Mouse (Mus musculus) neural tube, embryonic 13.5 days (tissue): Measurements from ENCODE around the gene Tns1. TPM values are rescaled to one million over a fixed set of nuclear protein-coding genes. Genes with fewer than 3 reads are reported as not detected.
"Not testable (repeated sequence)": the region's sequence is repeated elsewhere in the genome, so short reads cannot be mapped to it uniquely, and the experiment has no call there.

Experiments used
- ATAC-seq: fragments of 200-750 bp; cut with Nextera tagmentation; 2 replicates; pipeline ENCODE4 v1.8.0; 2017; ENCODE audit warnings: low read depth, mild to moderate bottlenecking, moderate TSS enrichment, moderate library complexity
- H3K27ac ChIP-seq: fragments of 300-500 bp; sonication (generic); replicated peaks from 2 replicates; pipeline ENCODE4 v1.5.1; 2015; ENCODE audit warnings: moderate library complexity, mild to moderate bottlenecking, inconsistent platforms
- H3K27me3 ChIP-seq: fragments of 300-500 bp; sonication (generic); 2 replicates; pipeline ENCODE4 v1.6.1; 2015; ENCODE audit warnings: mild to moderate bottlenecking, inconsistent platforms
- H3K36me3 ChIP-seq: fragments of 300-500 bp; sonication (generic); 2 replicates; pipeline ENCODE4 v1.6.1; 2015; ENCODE audit warnings: mild to moderate bottlenecking, inconsistent platforms
- H3K4me1 ChIP-seq: fragments of 300-500 bp; sonication (generic); replicated peaks from 2 replicates; pipeline ENCODE4 v1.6.1; 2015; ENCODE audit warnings: inconsistent platforms
- H3K4me2 ChIP-seq: fragments of 300-500 bp; sonication (generic); 2 replicates; pipeline ENCODE4 v1.6.1; 2015; ENCODE audit warnings: inconsistent platforms, mild to moderate bottlenecking, moderate library complexity
- H3K4me3 ChIP-seq: fragments of 300-500 bp; sonication (generic); 2 replicates; pipeline ENCODE4 v1.5.1; 2015; ENCODE audit warnings: mild to moderate bottlenecking, inconsistent platforms
- H3K9ac ChIP-seq: fragments of 300-500 bp; sonication (generic); 2 replicates; pipeline ENCODE4 v1.6.1; 2015; ENCODE audit warnings: moderate library complexity, mild to moderate bottlenecking, inconsistent platforms
- H3K9me3 ChIP-seq: fragments of 300-500 bp; sonication (generic); 2 replicates; pipeline ENCODE4 v1.6.1; 2016; ENCODE audit warnings: inconsistent platforms
- WGBS: fragments of 180-500 bp; shearing (Covaris S2); methylation state at CpG from one replicate; pipeline ENCODE4 v1.1.7; 2015; 5-methylcytosine and 5-hydroxymethylcytosine counted together
- polyA plus RNA-seq: library from polyadenylated mRNA; unstranded; fragments of >200 nt; fragmentation: Nextera tagmentation; extraction: Ambion mirVana; gene quantifications from 2 replicates; pipeline ENCODE4 v1.2.1, GENCODE M21; 2015

Tns1 gene
- polyA plus RNA-seq, 1 experiment from 2014 or later, result 15.8 TPM

DNA sequence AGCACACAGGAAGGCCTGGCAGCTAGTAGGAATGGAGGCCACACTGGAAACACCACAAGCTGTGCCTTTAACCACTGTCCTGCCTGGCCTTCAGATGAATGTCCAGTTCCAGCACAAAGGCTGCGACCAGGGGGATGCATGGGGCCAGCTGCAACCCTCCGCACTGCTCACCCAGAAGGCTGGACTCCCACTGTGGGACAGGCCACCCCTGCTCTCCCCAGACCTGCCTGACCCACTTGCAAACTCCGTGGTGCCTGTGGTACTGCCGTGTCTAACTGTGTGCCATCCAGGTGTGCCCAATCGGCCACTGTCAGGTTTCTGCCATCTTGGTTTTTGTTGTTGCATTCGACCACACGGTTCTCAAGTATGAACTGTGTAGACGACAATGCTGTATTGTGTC, 219.6 kb downstream of the Tns1 start:
- no peak overlapping the region for H3K4me2 ChIP-seq
- no peak for ATAC-seq
- no peak overlapping the region for H3K27ac ChIP-seq
- 85% methylated on average over 8 of the region's 8 CpGs for WGBS
- no peak overlapping the region for H3K9ac ChIP-seq
- H3K27me3 ChIP-seq, result no peaks in the 10 kb centered on the region
- H3K36me3 ChIP-seq, result no peaks in the 10 kb centered on the region
- H3K4me1 ChIP-seq, result peaks cover 20% of the 10 kb centered on the region
- no peaks in the 10 kb centered on the region for H3K9me3 ChIP-seq
- H3K4me3 ChIP-seq, result no peak overlapping the region

- no peak for ATAC-seq
- WGBS, result 76% methylated on average over 5 of the region's 5 CpGs
Measured at GRCm38 (mm10) chr1:73903035-73903434, 221.2 kb downstream of the Tns1 start.

GRCm38 (mm10) chr1:73902171-73902991, 221.9 kb downstream of the Tns1 start:
- Histone ChIP-seq H3K36me3 (no peaks in the 10 kb centered on the region), H3K4me2 (0 out of 2 replicates have a peak overlapping the region, but pooled peaks have one; percentile 22), H3K9me3 (no peaks in the 10 kb centered on the region), H3K4me1 (peaks cover 20% of the 10 kb centered on the region), H3K27ac (no peak overlapping the region), H3K9ac (no peak overlapping the region), H3K4me3 (no peak overlapping the region), H3K27me3 (no peaks in the 10 kb centered on the region)
- 10% methylated on average over 16 of the region's 16 CpGs for WGBS
- ATAC-seq, result peak; percentile 60

More at GRCm38 (mm10) chr1:73903035-73903434, 221.2 kb downstream of the Tns1 start:
- Histone ChIP-seq H3K4me3 (no peak overlapping the region), H3K4me2 (no peak overlapping the region), H3K27me3 (no peaks in the 10 kb centered on the region), H3K36me3 (no peaks in the 10 kb centered on the region), H3K27ac (no peak overlapping the region), H3K9me3 (no peaks in the 10 kb centered on the region), H3K9ac (no peak overlapping the region), H3K4me1 (peaks cover 20% of the 10 kb centered on the region)

GRCm38 (mm10) chr1:73901496-73901899, 222.8 kb downstream of the Tns1 start:
- peak; percentile 38 for ATAC-seq
- Histone ChIP-seq H3K9ac (no peak overlapping the region), H3K27ac (no peak overlapping the region), H3K4me1 (peaks cover 20% of the 10 kb centered on the region), H3K36me3 (no peaks in the 10 kb centered on the region), H3K4me2 (no peak overlapping the region), H3K9me3 (no peaks in the 10 kb centered on the region), H3K4me3 (no peak overlapping the region), H3K27me3 (no peaks in the 10 kb centered on the region)
- 4% methylated on average over 3 of the region's 3 CpGs for WGBS

GRCm38 (mm10) chr1:73895451-73895850, 228.8 kb downstream of the Tns1 start:
- H3K4me2 ChIP-seq, H3K4me3 ChIP-seq, H3K36me3 ChIP-seq, H3K4me1 ChIP-seq, H3K9me3 ChIP-seq, H3K27ac ChIP-seq, ATAC-seq, H3K9ac ChIP-seq, H3K27me3 ChIP-seq: not testable (repeated sequence)
- 93% methylated on average over 6 of the region's 6 CpGs for WGBS

DNA sequence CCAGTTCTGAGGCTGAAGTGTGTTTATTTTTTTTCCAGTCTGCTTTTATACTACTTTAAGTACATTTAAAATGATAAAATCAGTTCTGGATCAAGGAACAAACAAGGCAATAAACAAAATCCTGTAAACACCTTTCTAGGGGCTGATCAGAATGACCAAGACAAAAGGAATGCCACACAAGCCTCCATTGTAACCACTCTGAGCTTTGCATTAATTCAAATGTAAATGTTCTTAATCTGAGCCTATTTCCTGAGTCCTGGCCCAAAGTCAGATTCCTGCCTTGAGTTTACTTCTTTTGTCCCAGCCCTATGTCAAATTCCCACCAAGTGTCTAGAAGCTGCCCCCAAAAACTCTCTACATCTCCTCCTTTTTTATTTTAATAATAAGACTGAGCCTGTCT, 243.5 kb downstream of the Tns1 start:
- no peak for ATAC-seq
- H3K9ac ChIP-seq, result no peak overlapping the region
- H3K4me2 ChIP-seq, result no peak overlapping the region
- no peak overlapping the region for H3K4me3 ChIP-seq
- H3K9me3 ChIP-seq, result peaks cover 3% of the 10 kb centered on the region; the same call in 1 of the 2 replicates
- no peaks in the 10 kb centered on the region for H3K27me3 ChIP-seq
- no peak overlapping the region for H3K27ac ChIP-seq
- no peaks in the 10 kb centered on the region for H3K4me1 ChIP-seq
- no peaks in the 10 kb centered on the region for H3K36me3 ChIP-seq

DNA sequence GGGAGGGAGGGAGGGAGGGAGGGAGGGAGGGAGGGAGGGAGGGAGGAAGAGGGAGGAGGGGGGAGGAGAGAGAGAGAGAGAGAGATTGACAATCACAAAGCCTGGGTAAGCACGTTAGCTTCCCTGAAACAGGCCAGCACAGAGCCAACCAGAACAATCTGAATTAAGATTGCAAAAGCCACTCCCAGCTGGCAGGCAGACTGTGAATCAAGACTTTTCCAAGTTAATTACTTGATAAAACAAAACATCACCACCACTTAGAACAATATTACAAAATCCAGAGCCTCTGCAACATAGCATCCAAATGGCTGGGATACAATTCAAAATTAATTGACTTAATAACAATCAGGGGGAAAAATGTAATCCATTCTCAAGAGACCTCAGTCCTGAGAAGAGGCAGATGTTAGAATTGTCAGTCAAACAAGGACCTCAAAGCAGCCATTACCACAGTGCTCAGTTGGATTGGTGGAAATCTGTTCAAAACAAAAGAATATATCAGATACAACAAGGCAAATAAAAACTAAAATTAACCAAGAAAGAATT, 248.5 kb downstream of the Tns1 start:
- Histone ChIP-seq H3K4me2 (no peak overlapping the region), H3K4me1 (no peaks in the 10 kb centered on the region), H3K4me3 (no peak overlapping the region), H3K9ac (no peak overlapping the region), H3K27me3 (no peaks in the 10 kb centered on the region), H3K27ac (no peak overlapping the region), H3K36me3 (no peaks in the 10 kb centered on the region), H3K9me3 (no peaks in the 10 kb centered on the region)
- ATAC-seq, result no peak
- 13% methylated on average over 1 of the region's 1 CpGs for WGBS

GRCm38 (mm10) chr1:73864314-73864713, 259.9 kb downstream of the Tns1 start:
- Histone ChIP-seq H3K4me1 (peaks cover 17% of the 10 kb centered on the region), H3K27ac (no peak overlapping the region), H3K36me3 (no peaks in the 10 kb centered on the region), H3K4me3 (no peak overlapping the region), H3K4me2 (no peak overlapping the region), H3K9me3 (no peaks in the 10 kb centered on the region), H3K27me3 (no peaks in the 10 kb centered on the region), H3K9ac (no peak overlapping the region)
- ATAC-seq, result no peak
- whole genome bisulfite sequencing, result 62% methylated on average over 3 of the region's 3 CpGs

DNA sequence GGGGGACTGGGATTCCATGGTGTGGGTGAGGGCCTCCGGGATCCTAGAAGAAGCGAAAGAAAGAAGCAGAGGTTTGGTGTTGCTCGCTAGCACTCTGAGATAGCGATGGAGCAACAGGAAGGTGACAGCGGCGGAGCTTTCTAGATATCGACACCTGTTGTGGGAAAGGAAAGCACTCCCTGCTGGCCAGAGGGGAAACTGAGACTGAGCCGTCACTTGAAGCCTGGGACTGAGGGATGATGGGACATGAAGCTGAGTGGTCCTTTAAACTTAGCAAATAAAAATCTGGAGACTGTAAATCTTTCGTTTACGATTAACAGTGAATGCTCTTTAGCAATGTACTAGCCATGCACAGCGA, 261.2 kb downstream of the Tns1 start:
- H3K4me3 ChIP-seq, result no peak overlapping the region
- ATAC-seq, result peak; percentile 10; the same call in 1 of the 2 replicates
- H3K27me3 ChIP-seq, result no peaks in the 10 kb centered on the region
- H3K4me1 ChIP-seq, result peaks cover 17% of the 10 kb centered on the region
- H3K9me3 ChIP-seq, result no peaks in the 10 kb centered on the region
- H3K36me3 ChIP-seq, result no peaks in the 10 kb centered on the region
- no peak overlapping the region for H3K9ac ChIP-seq
- WGBS, result 50% methylated on average over 11 of the region's 11 CpGs
- H3K4me2 ChIP-seq, result peak overlapping the region; percentile 28
- peak overlapping the region; percentile 63; the same call in 1 of the 2 replicates for H3K27ac ChIP-seq

- 6% methylated on average over 15 of the region's 15 CpGs for WGBS
- H3K9ac ChIP-seq, result peak overlapping the region; percentile 31; the same call in 1 of the 2 replicates
- H3K9me3 ChIP-seq, result no peaks in the 10 kb centered on the region
- no peak overlapping the region for H3K4me3 ChIP-seq
- H3K4me2 ChIP-seq, result peak overlapping the region; percentile 28
- H3K27me3 ChIP-seq, result no peaks in the 10 kb centered on the region
- peak overlapping the region; percentile 63 for H3K27ac ChIP-seq
- no peaks in the 10 kb centered on the region for H3K36me3 ChIP-seq
- H3K4me1 ChIP-seq, result peaks cover 19% of the 10 kb centered on the region
- peak; percentile 97 for ATAC-seq
Measured at GRCm38 (mm10) chr1:73862323-73863073, 261.8 kb downstream of the Tns1 start.

GRCm38 (mm10) chr1:73860421-73860820, 263.8 kb downstream of the Tns1 start:
- Histone ChIP-seq H3K27ac (no peak overlapping the region), H3K9ac (no peak overlapping the region), H3K4me1 (peaks cover 20% of the 10 kb centered on the region), H3K4me2 (no peak overlapping the region), H3K27me3 (no peaks in the 10 kb centered on the region), H3K36me3 (no peaks in the 10 kb centered on the region), H3K9me3 (no peaks in the 10 kb centered on the region), H3K4me3 (no peak overlapping the region)
- 90% methylated on average over 3 of the region's 3 CpGs for WGBS
- no peak for ATAC-seq
